Mouse (Mus musculus): ENCODE data around the gene Crtam. TPM values are rescaled to one million over a fixed set of nuclear protein-coding genes. Genes with fewer than 3 reads are reported as not detected.

The Crtam gene
- 1.6 and 6.8 TPM in 2 replicates for polyA plus RNA-seq (2011; ENCODE audit: insufficient read depth, insufficient read length, low replicate concordance, missing spikeins)

GRCm38 (mm10) chr9:41004415-41004814 lies at the start of gene Crtam:
Crtam (minus strand) TSS chr9:41004628.
- Histone ChIP-seq H3K27ac (ENCODE audit: control insufficient read depth, insufficient read depth, low read depth, low read length, poor library complexity) (no peak within 1 kb of the TSS), H3K4me3 (replicated peaks; ENCODE audit: control insufficient read depth, low read depth, low read length) (no peak within 1 kb of the TSS), H3K4me1 (ENCODE audit: control insufficient read depth, insufficient read depth, low read length) (no peaks in the 10 kb centered on the region)
- WGBS = 31% methylated on average over 4 of the region's 4 CpGs
- TF ChIP-seq CTCF (IDR thresholded peaks at IDR 0.05; ENCODE audit: control insufficient read depth, insufficient read depth, low read length) (no peak), POLR2A (IDR thresholded peaks at IDR 0.05; ENCODE audit: borderline replicate concordance, control insufficient read depth, low read depth, low read length) (no peak)

- Histone ChIP-seq H3K4me1 (ENCODE audit: control insufficient read depth, insufficient read depth, low read length) (peaks cover 5% of the 10 kb centered on the region; the same call in 1 of the 2 replicates), H3K27ac (ENCODE audit: control insufficient read depth, insufficient read depth, low read depth, low read length, poor library complexity) (no peak overlapping the region), H3K4me3 (replicated peaks; ENCODE audit: control insufficient read depth, low read depth, low read length) (no peak overlapping the region)
- TF ChIP-seq POLR2A (IDR thresholded peaks at IDR 0.05; ENCODE audit: borderline replicate concordance, control insufficient read depth, low read depth, low read length) (no peak), CTCF (IDR thresholded peaks at IDR 0.05; ENCODE audit: control insufficient read depth, insufficient read depth, low read length) (no peak)
- WGBS = 81% methylated on average over 9 of the region's 9 CpGs
Observed at GRCm38 (mm10) chr9:41054166-41054565, 49.7 kb upstream of the Crtam start.

- TF ChIP-seq CTCF (IDR thresholded peaks at IDR 0.05; ENCODE audit: control insufficient read depth, insufficient read depth, low read length) (no peak), POLR2A (IDR thresholded peaks at IDR 0.05; ENCODE audit: borderline replicate concordance, control insufficient read depth, low read depth, low read length) (no peak)
- H3K4me1 ChIP-seq (ENCODE audit: control insufficient read depth, insufficient read depth, low read length) = peaks cover 2% of the 10 kb centered on the region; the same call in 1 of the 2 replicates
- H3K27ac ChIP-seq (ENCODE audit: control insufficient read depth, insufficient read depth, low read depth, low read length, poor library complexity) = no peak overlapping the region
- 55% methylated on average over 4 of the region's 4 CpGs for WGBS
- H3K4me3 ChIP-seq (replicated peaks; ENCODE audit: control insufficient read depth, low read depth, low read length) = no peak overlapping the region
Observed at GRCm38 (mm10) chr9:41053478-41053877, 49.0 kb upstream of the Crtam start.

- Histone ChIP-seq H3K4me3 (replicated peaks; ENCODE audit: control insufficient read depth, low read depth, low read length) (no peak overlapping the region), H3K4me1 (ENCODE audit: control insufficient read depth, insufficient read depth, low read length) (peaks cover 1% of the 10 kb centered on the region; the same call in 1 of the 2 replicates), H3K27ac (ENCODE audit: control insufficient read depth, insufficient read depth, low read depth, low read length, poor library complexity) (no peak overlapping the region)
- 65% methylated on average over 11 of the region's 11 CpGs for WGBS
- TF ChIP-seq CTCF (IDR thresholded peaks at IDR 0.05; ENCODE audit: control insufficient read depth, insufficient read depth, low read length) (no peak), POLR2A (IDR thresholded peaks at IDR 0.05; ENCODE audit: borderline replicate concordance, control insufficient read depth, low read depth, low read length) (no peak)
Observed at GRCm38 (mm10) chr9:41051080-41051932, 46.9 kb upstream of the Crtam start.

GRCm38 (mm10) chr9:41050331-41051079 lies 46.1 kb upstream of the Crtam start:
- peaks cover 1% of the 10 kb centered on the region; the same call in 1 of the 2 replicates for H3K4me1 ChIP-seq (ENCODE audit: control insufficient read depth, insufficient read depth, low read length)
- 78% methylated on average over 12 of the region's 12 CpGs for WGBS
- H3K4me3 ChIP-seq (replicated peaks; ENCODE audit: control insufficient read depth, low read depth, low read length) = no peak overlapping the region
- no peak overlapping the region for H3K27ac ChIP-seq (ENCODE audit: control insufficient read depth, insufficient read depth, low read depth, low read length, poor library complexity)
- TF ChIP-seq CTCF (IDR thresholded peaks at IDR 0.05; ENCODE audit: control insufficient read depth, insufficient read depth, low read length) (no peak), POLR2A (IDR thresholded peaks at IDR 0.05; ENCODE audit: borderline replicate concordance, control insufficient read depth, low read depth, low read length) (no peak)

DNA sequence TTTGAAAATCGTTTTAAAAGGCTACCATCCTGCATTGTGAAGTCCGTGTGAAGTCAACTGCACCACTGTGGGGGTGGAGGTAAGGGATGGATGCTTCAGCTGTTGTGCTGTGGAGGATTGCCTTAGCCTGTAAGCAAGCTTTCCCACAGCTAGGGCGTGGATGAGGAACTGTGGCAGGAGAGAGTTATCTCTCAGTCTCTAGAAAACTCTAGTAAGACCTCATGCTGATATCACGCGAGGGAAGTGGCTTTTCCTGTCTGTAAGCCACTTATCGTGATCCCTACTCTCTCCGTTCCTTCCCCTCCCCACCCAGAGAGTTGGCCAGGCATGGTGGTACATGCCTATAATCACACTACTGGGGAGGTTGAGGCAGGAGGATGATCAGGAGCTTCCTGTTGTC lies 44.9 kb upstream of the Crtam start:
- Histone ChIP-seq H3K4me1 (ENCODE audit: control insufficient read depth, insufficient read depth, low read length) (peaks cover 1% of the 10 kb centered on the region; the same call in 1 of the 2 replicates), H3K4me3 (replicated peaks; ENCODE audit: control insufficient read depth, low read depth, low read length) (no peak overlapping the region), H3K27ac (ENCODE audit: control insufficient read depth, insufficient read depth, low read depth, low read length, poor library complexity) (no peak overlapping the region)
- 35% methylated on average over 7 of the region's 7 CpGs for WGBS
- TF ChIP-seq POLR2A (IDR thresholded peaks at IDR 0.05; ENCODE audit: borderline replicate concordance, control insufficient read depth, low read depth, low read length) (no peak), CTCF (IDR thresholded peaks at IDR 0.05; ENCODE audit: control insufficient read depth, insufficient read depth, low read length) (no peak)

DNA sequence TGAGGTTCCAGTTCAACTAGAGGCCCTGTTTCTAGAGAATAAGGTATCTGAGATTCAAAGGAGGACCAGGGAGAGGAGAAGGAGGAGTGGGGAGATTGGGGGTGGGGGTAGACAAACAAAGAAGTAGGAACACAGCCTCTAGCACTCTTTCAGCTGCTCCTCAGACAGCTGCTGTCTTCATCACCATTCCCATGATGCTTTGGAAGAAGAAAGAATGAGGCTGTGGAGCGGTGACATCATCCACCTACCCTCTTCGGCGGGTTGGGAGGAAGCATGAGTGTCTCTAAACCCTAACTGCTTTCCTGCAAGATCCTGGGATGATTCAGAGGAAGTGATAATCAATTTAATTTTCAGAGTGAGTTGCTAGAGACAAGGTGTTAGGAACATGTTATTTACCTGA lies 44.4 kb upstream of the Crtam start:
- WGBS = 72% methylated on average over 3 of the region's 3 CpGs
- Histone ChIP-seq H3K27ac (ENCODE audit: control insufficient read depth, insufficient read depth, low read depth, low read length, poor library complexity) (no peak overlapping the region), H3K4me3 (replicated peaks; ENCODE audit: control insufficient read depth, low read depth, low read length) (no peak overlapping the region), H3K4me1 (ENCODE audit: control insufficient read depth, insufficient read depth, low read length) (peaks cover 1% of the 10 kb centered on the region; the same call in 1 of the 2 replicates)
- TF ChIP-seq POLR2A (IDR thresholded peaks at IDR 0.05; ENCODE audit: borderline replicate concordance, control insufficient read depth, low read depth, low read length) (no peak), CTCF (IDR thresholded peaks at IDR 0.05; ENCODE audit: control insufficient read depth, insufficient read depth, low read length) (no peak)

DNA sequence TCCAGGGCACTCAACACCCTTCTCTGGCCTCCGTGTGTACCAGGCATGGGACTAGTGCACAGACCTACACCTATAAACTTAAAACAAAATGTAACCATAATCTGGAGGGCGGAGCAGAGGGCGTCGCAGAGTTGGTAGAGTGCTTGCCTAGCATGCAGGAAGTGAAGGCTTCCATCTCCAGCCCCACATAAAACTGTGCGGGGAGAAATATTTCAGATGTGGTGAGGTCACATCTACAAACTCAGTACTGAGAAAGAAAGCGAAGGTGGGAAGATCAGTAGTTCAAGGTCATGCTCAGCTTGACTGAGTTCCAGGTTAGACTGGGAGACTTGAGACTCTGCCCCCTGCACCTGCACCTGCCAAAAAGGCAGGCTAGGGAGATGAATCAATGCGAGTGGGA lies 43.8 kb upstream of the Crtam start:
- H3K4me3 ChIP-seq (replicated peaks; ENCODE audit: control insufficient read depth, low read depth, low read length) = no peak overlapping the region
- no peak for TF ChIP-seq POLR2A (IDR thresholded peaks at IDR 0.05; ENCODE audit: borderline replicate concordance, control insufficient read depth, low read depth, low read length)
- TF ChIP-seq CTCF (IDR thresholded peaks at IDR 0.05; ENCODE audit: control insufficient read depth, insufficient read depth, low read length) = no peak
- no peak overlapping the region for H3K27ac ChIP-seq (ENCODE audit: control insufficient read depth, insufficient read depth, low read depth, low read length, poor library complexity)
- H3K4me1 ChIP-seq (ENCODE audit: control insufficient read depth, insufficient read depth, low read length) = peaks cover 1% of the 10 kb centered on the region; the same call in 1 of the 2 replicates
- WGBS = 85% methylated on average over 7 of the region's 7 CpGs

Measured in bone marrow, adult 2 months (tissue).